Mouse (Mus musculus): ENCODE measurements around the gene Kif23. TPM values are rescaled to one million over a fixed set of nuclear protein-coding genes. Genes with fewer than 3 reads are reported as not detected.

The Kif23 gene
- total RNA-seq, 2 experiments from 2014 or later: 67.1 to 131 TPM

DNA sequence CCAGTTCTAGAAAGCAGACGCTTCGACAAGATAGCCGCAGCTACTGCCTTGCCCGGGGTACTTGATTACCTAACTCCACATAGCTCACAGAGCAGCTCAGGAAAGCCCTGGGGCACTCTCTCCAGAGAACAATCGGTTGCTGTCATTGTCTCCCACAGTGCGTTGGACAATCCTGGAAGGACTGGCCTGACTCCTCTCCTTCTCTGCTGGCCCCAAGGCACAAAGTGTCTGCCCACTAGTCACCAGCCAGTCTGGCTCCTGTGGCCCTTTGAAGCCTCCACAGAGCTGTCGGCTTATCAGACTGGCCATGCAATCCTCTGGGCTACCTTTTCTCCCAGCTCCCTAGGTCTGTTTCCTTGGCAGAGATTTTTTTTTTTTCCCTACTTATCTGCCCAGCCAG lies 5.7 kb upstream of the Kif23 start:
- no peak for ATAC-seq (replicated peaks; ENCODE audit: low FRiP score, poor library complexity, severe bottlenecking)

DNA sequence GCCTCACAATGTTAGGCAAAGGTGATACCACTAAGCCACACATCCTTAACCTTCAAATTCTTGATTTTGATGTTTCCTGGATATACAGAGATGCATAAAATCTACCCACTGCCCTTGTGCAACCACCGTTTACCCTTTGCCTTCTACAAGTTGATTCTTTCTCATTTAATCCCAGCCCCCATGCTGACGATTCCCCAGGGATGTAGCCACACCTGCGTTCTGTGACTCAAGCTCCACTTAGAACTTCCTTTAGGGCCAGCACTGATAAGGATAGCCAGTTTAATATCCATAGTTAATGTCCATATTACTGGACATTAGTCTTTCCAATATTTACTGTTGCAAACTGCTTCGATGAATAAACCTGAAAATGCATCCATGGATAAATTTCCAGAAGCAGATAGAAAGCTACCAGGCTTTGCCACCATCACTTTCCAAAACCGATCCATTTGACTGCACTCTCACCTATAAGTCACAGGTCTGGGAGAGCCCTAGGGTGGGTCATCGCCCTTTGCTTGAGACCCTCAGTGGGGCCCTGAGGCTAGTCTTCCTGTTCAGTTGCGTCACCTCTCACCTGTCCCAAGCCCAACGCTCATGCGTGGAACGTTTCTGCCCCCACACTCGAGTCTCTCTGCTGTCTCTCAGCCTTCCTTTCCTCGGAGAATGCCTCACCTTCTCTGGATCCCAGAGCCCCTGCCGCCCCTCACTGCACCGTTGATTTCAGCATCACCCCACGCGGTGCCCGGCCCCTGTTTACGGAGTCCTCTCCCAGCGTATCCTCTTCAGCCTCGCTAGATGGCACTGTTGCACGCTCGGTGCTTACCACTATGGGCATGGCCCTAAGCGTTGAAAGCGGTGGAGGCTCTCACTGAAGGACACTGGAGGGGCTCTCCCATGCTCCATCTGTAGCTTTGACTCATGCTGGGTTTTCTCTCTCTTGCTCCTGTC lies 1.1 kb upstream of the Kif23 start:
- ATAC-seq (replicated peaks; ENCODE audit: low FRiP score, poor library complexity, severe bottlenecking): peak; percentile 87

DNA sequence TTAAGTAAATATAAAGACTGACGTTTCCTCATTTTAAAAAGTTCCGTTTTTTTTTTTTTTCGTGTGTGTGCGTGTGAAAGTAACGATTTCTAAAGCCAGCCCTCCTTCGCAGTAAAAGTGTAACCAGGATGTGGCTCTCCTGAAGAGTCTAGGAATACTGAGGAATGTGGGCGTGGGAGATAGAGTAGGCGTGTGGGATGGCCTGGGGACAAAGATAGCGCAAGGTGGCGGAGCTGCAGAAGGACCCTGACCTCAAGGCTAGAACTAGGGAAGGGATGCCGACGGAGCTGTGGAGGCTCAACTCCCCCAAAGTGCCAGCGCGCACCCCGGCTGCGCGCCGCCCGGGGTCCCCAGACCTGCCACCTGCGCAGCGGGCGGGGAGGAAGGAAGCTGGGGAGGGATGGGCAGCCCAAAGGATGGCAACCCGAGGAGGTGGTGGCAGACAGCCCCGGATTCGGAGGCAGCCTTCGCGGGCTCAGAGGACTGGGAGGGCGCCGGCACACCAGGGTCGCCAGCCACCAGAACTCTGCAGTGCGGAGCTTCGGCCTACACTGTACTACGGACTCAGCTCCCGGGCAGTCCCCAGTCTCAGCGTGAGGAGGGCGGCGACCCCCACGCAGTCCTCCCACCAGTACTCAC lies 482 bp downstream of the Kif23 start:
- ATAC-seq (replicated peaks; ENCODE audit: low FRiP score, poor library complexity, severe bottlenecking): peak; percentile 57

GRCm38 (mm10) chr9:61941054-61941453 lies 5.5 kb downstream of the Kif23 start:
- ATAC-seq (replicated peaks; ENCODE audit: low FRiP score, poor library complexity, severe bottlenecking): no peak

DNA sequence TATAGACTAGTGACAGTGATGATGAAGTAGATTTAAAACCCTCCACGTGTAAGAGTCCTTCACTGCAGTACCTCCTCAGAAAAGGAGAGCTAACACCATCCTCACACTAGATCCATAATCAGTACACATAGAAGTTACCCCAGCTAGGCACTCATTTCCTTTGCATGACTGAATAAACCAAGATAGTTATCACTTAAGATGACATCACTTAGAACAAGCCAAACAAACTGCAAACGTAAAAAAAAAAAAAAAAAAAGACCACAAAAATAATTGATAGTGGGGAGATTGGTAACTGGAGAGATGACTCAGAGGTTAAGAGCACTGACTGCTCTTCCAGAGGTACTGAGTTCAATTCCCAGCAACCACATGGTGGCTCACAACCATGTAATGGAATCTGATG lies 13.2 kb downstream of the Kif23 start:
- no peak for ATAC-seq (replicated peaks; ENCODE audit: low FRiP score, poor library complexity, severe bottlenecking)

- ATAC-seq (replicated peaks; ENCODE audit: low FRiP score, poor library complexity, severe bottlenecking): no peak
Observed at GRCm38 (mm10) chr9:61932009-61932408, 14.6 kb downstream of the Kif23 start.

GRCm38 (mm10) chr9:61925086-61925660 lies 21.4 kb downstream of the Kif23 start:
- ATAC-seq (replicated peaks; ENCODE audit: low FRiP score, poor library complexity, severe bottlenecking): no peak

- no peak for ATAC-seq (replicated peaks; ENCODE audit: low FRiP score, poor library complexity, severe bottlenecking)
Observed at GRCm38 (mm10) chr9:61920331-61920730, 26.2 kb downstream of the Kif23 start.

- no peak for ATAC-seq (replicated peaks; ENCODE audit: low FRiP score, poor library complexity, severe bottlenecking)
Observed at GRCm38 (mm10) chr9:61919464-61919863, 27.1 kb downstream of the Kif23 start.

- ATAC-seq (replicated peaks; ENCODE audit: low FRiP score, poor library complexity, severe bottlenecking): no peak
Observed at GRCm38 (mm10) chr9:61917436-61917835, 29.1 kb downstream of the Kif23 start.

GRCm38 (mm10) chr9:61916986-61917385 lies 29.6 kb downstream of the Kif23 start:
- no peak for ATAC-seq (replicated peaks; ENCODE audit: low FRiP score, poor library complexity, severe bottlenecking)

- ATAC-seq (replicated peaks; ENCODE audit: low FRiP score, poor library complexity, severe bottlenecking): no peak
Observed at GRCm38 (mm10) chr9:61915393-61916005, 31.1 kb downstream of the Kif23 start.

DNA sequence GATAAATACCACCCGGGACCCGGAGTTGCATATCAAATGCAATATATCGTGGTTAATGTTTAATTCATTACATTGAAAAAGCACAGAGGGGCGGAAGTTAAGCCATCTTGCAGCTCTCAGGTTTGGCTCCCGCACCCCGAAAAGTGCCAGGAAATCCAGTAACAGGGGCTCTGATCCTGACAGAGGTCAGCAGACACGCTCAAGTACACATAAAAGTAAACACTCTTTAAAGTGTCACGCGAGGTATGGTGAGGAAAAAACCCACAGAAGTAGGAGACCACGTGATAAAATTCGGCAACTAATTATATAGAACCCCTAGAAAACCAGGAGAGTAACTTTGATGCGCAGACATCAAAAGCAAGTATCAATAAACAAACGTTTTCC lies 31.7 kb downstream of the Kif23 start:
- no peak for ATAC-seq (replicated peaks; ENCODE audit: low FRiP score, poor library complexity, severe bottlenecking)

- ATAC-seq (replicated peaks; ENCODE audit: low FRiP score, poor library complexity, severe bottlenecking): peak; percentile 97
Observed at GRCm38 (mm10) chr9:61914203-61914916, 32.2 kb downstream of the Kif23 start, which contains the start of gene Rplp1. Gene Rplp1 (minus strand): TSS chr9:61914542.

GRCm38 (mm10) chr9:61911300-61912128 lies 35.1 kb downstream of the Kif23 start:
- no peak for ATAC-seq (replicated peaks; ENCODE audit: low FRiP score, poor library complexity, severe bottlenecking)

DNA sequence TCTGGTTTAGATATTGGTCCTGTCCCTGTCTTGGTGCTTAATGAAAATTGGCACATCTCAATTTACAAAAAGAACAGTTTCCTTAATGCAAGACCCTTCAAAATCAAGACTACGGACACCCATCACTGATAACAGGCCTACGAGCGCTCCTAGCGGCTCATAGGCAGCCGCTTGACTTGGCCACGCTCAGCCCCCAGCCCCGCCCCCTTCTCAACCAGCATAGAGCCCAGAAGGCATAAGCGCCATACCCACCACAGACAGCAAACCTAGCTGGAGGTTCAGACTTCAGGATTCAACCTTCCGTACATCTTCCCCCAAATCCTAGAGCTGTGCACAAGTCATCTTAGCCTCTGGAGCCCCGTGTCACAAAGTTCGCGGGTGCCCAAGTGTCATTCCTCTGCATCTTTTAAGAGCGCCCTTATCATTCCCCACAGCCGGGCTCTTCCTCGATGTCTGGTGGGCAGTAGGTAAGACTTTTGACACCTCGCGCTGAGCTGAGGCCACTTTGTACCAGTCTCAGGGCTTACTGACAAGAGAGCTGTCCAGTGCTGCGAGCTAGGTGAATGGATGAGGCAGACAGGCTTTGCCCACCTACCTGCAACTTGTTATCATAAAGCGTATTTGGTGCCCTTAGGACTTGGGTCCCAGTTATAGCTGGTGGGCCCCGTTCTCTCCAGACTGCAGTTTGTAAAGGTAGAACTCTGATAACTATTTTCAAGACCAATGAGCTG lies 35.9 kb downstream of the Kif23 start:
- no peak for ATAC-seq (replicated peaks; ENCODE audit: low FRiP score, poor library complexity, severe bottlenecking)

GRCm38 (mm10) chr9:61909633-61910032 lies 36.9 kb downstream of the Kif23 start:
- no peak for ATAC-seq (replicated peaks; ENCODE audit: low FRiP score, poor library complexity, severe bottlenecking)

- no peak for ATAC-seq (replicated peaks; ENCODE audit: low FRiP score, poor library complexity, severe bottlenecking)
Observed at GRCm38 (mm10) chr9:61908832-61909407, 37.7 kb downstream of the Kif23 start.
